Mouse (Mus musculus): ENCODE results near the gene Ccnd3.

Ccnd3 gene

DNA sequence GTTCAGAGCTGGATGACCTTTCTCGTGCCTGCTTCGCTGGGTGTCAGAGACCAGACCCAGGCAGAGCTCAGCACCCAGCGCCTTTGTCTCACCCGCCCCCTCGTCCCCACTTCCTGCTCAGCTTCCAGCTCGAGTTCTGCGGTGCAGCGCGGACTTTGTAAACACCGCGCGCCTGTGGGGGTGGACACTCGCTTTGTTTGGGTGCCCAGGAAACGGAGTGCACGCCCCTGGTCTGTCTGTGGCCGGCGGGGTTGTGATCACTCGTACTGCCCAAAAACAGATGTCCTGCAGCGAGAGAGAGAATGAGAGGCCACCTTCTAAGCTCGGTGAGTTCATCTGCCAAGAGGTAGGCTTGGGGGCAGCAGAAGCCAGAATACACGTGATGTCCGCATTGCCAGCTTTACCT lies at the start of gene Ccnd3:
Gene Ccnd3 (plus strand): TSS at position 111 of the 406 bp plus-strand sequence.
- peak; percentile 66 to 73 for DNase-seq (ENCODE audit: low spot score in 2 of 2)

DNA sequence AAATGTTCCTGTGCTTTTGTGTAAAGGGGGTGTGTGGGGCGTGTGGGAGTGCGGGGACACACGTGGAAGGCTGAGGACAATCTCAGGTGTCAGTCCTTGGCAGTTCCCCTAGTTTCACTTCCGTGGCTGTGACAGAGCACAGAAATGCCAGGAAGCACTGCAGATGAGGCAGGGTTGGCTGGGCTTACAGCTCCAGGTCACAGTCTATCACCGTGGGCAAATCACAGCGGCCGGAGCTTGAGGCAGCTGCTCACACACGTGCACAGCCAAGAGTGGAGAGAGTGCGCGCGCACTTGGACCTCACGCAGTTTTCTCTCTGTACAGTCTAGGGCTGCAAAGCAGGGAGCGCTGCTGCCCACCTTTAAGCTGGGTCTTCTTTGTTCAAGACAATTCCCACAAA lies 46.5 kb upstream of the Ccnd3 start:
- no peak for DNase-seq (ENCODE audit: low spot score in 2 of 2)

DNA sequence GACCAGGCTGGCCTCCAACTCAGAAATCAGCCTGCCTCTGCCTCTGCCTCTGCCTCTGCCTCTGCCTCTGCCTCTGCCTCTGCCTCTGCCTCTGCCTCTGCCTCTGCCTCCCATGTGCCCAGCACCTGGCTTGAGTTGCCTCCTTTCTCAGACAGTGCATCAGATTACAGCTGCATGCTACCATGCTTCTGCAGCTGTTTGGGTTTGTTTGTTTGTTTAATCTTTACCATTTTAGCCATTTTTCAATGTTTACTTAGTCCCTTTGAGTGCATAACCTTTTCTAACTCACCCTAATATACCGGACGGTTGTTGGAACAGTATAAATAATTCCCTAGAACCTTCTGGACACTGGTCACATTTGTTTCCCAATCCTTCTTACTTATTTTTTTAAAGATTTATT lies 45.9 kb upstream of the Ccnd3 start:
- DNase-seq (ENCODE audit: low spot score in 2 of 2), result no peak

DNA sequence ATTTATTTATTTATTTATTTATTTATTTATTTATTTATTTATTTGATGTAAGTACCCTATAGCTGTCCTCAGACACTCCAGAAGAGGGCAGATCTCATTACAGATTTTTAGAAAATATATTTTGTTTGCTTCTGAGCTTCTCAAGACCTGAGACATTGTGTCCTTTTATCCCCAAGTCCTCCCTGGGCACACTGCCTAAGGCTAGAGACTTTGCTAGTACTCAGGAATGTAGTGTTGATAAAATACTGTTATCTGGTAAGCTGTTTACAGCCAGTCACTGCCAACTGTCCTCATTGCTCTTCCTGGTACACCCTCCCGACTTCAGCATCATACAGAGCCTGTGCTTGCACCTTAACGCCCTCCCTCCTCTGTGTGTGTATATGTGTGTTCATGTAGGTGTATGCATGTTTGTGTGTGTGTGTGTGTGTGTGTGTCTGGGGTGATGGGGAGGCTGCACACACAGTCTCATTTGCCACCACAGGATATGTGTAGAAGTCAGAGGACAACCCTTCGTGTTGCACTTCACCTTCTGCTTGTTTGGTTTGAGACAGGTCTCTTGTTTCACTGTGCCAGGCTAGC lies 45.4 kb upstream of the Ccnd3 start:
- no peak for DNase-seq (ENCODE audit: low spot score in 2 of 2)

DNA sequence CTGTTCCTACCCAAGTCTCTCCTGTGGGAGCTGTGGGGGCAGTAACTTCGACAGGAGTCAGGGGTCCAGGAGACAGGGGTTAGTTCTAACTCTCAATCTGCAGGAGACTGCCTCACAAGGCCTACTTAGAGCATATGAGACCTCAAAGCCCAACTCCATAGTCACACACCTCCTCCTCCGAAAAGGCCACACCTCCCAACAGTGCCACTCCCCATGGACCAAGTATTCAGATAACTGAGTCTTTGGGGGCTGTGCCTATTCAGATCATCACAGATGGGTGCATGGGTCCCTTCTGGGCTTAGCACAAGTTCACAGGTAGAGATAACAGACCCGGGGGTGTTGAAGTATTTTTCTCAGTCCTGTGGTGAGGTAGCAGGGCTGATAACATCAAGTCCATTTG lies 43.2 kb upstream of the Ccnd3 start:
- DNase-seq (ENCODE audit: low spot score in 2 of 2), result no peak

DNA sequence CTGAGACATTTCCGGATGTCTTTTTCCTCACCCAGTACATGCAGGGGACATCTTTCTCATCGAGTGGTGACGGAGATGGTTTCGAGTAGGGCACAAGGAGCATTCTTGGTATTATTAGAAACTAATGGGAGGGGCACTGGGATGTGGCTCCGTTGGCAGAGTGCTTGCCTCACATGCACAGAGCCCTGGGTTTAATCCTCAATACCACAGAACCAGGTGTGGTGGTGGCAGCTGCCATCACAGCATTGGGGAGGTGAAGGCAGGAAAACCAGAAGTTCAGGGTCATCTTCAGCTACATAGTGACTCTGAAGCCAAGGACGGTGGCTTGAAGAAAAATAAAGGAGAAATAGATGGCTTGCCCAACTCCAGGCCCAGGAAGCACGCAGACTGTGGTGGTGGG lies 42.6 kb upstream of the Ccnd3 start:
- DNase-seq (ENCODE audit: low spot score in 2 of 2), result no peak

DNA sequence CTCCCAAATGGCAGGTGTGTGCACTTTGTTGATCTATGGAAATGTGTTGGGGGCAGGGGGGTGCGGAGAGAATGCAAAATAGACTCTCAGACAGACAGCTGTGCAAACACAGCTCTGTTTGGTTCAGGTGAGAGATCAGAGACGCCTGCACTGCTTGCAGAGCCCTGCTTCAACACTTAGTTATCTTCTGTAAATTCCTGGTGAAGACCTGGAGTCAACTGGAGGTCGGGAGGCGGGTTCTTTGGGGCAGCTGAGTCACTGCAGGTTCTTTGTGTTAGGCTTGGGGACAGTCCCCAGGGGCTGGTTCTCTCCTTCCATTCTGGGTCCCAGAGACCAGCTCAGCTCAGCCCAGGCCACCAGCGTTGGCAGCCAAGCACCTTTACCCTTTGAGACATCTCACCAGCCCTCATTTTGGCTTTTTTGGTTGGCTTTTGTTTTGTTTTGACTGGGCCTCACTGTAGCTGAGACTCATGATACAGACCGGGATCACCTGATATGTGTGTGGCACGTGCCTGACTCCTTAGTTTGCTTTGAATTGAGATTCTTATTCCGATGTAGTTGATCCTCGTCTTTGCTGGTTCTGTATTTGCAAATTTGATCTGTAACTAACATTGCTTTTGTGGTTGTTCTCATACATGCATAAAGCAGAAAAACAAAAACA lies 42.0 kb upstream of the Ccnd3 start:
- no peak for DNase-seq (ENCODE audit: low spot score in 2 of 2)

DNA sequence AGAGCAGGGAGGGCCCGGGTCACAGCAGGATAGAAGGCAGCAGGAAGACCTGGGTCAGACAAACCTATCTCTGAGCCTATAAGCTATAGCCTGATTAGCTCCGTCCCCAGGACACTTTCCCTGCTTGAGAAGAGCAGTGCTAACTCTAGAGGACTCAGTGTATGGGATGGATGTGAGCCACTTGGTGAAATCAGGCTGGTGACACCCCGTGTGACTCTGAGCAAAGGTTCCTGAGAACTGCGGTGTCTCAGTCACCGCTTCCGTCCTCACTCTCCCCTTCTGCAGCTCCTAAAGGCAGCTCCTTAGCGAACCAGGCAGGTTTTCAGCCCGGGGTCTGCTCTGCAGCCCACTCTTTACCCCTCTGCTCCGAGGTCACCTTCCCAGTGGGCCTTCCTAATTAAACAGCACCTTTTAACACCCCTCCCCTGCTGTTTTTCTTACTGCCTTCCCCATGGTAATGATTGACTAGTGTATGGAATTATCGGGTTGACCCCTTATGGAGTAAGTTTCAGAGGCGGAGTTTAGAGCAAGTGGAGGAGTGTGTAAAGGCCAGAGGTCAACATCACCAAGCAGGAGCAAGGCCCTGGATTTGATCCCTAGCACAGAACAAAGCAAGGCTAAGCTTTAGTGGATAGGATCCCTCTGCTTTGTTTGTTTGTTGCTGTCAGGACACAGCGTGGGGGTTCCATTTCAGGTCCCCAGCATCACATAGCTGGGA lies 40.4 kb upstream of the Ccnd3 start:
- DNase-seq (ENCODE audit: low spot score in 2 of 2), result no peak

DNA sequence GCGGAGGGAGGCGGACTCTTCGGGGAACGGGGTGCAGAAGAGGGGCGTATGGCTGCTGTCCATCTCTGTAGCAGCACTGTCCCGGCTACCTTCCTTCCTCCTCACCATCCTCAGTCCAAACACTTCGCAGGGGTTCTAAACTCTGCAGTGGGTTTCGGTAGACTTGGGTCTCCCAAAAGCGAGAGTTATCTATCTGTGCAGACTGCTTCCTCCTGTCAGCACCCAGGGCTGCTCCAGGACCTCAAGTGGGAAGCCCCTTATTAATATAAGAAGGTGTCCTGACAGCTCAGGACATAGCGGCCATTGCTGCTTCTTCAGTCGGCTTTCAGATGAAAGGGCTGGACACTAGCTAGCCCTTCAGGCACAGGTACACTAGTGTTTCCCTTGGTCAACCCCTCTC lies 39.8 kb upstream of the Ccnd3 start:
- no peak for DNase-seq (ENCODE audit: low spot score in 2 of 2)

DNA sequence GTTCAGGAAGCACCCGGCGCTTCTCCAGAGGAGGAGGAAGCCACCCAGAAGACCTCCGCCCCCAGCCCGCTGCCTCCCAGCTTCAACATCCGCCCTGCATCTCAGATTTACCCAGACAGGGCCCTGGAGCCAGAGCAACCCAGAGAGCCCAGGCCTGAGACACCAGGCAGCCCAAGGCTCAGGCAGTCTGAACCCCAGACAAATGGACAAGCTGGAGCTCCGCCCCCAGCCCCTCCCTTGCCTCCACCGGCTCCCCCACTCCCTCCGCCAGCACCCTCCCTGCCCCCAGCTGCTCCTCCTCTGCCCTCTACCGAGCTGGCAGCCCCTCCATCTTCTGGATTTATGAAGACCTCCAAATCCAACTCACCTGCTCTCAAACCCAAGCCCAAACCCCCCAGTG lies 38.6 kb upstream of the Ccnd3 start:
- no peak for DNase-seq (ENCODE audit: low spot score in 2 of 2)

DNA sequence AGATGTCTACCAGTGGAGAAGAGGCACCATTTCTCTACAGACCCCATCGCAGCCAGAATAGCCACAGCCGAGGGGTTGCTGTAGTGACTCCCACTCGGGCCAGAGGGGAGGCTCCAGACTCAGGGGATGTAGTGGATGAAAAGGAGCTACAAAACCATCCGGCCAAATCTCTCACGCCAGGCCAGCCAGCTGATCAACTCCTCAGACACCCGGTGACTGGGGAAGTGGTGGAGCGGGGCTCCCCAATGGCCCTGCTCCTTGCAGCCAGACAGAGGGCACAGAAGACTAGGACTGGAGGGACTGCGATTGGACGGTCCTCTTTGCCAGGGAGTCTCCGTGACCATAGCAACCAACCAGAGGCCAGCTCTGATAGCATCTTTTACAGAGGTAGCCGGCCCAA lies 37.2 kb upstream of the Ccnd3 start:
- DNase-seq (ENCODE audit: low spot score in 2 of 2), result no peak

DNA sequence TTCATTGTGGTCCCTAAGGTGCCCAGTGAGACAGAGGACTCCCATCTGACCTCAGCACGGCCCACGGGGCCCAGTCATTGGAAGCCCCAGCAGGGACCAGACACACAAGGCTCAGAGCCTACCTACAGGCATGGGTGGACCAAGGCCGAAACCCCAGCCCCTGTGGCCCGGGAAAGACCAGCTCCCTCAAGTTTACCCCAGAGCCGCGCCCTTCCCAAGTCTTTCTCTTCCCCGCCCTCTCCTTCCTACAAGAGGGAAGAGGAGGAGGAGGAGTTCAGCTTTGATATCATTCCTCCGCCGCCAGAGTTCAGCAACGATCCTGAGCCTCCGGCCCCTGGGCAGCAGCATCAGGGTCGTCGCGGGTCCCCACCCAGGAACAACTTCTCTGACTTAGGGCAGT lies 36.8 kb upstream of the Ccnd3 start:
- no peak for DNase-seq (ENCODE audit: low spot score in 2 of 2)

DNA sequence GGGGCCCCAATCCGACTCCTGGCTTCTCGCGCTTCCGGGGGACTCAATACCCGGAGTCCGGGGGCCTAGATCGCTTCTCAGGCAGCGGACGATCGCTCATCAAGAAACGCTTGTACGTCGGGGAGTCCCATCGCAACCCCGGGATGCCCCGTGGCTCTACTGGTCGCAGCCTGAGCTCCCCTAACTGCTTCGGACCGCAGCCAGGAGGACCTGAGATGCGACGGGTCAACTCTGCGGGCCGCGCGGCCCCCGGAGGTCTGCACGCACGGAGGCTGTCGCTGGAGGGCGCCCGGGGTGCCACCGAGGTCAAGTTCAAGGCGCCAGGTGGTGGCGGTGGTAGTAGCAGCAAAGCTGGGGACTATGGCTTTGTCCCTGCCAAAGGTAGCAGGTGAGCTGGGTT lies 36.4 kb upstream of the Ccnd3 start:
- peak in 1 of 2 experiments; percentile 15 for DNase-seq (ENCODE audit: low spot score in 2 of 2)

DNA sequence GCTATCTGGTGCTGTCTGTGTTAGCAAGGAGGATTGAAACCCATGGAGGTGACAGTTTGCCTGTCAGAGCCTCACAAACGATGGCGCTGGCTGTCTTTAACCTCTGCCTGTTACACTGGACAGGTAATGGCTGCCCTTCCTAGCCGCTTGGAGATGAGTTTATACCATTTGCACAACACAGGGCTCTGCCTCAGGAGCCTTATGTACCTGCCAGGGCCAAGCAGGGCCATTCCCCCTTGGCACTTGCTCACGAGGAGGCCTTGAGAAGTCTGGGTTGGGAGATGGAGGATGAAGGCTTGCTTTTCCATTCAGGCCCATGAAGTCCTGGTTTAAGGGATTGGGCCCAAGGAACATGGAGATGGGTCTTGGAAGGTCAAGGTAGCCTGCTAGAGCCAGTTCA lies 35.2 kb upstream of the Ccnd3 start:
- DNase-seq (ENCODE audit: low spot score in 2 of 2), result no peak

DNA sequence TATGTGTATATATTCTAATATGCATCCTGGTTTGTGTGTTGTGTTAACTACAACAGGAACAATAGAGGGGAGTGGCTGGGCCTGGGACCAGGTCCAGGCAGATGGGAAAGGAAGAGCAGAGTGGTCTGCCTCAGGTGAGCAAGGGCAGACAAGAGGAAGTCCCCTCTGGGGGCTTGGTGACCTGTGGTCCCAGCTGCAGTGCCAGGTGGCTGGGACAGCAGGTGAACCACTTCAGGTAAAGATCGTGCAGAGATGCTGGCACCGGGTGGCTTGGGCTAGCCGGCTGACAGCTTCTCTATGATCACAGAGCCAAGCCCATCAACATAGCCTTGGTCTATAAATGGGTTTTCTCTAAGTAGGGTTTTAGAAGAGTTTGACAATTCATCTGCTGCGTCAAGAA lies 34.7 kb upstream of the Ccnd3 start:
- no peak for DNase-seq (ENCODE audit: low spot score in 2 of 2)

DNA sequence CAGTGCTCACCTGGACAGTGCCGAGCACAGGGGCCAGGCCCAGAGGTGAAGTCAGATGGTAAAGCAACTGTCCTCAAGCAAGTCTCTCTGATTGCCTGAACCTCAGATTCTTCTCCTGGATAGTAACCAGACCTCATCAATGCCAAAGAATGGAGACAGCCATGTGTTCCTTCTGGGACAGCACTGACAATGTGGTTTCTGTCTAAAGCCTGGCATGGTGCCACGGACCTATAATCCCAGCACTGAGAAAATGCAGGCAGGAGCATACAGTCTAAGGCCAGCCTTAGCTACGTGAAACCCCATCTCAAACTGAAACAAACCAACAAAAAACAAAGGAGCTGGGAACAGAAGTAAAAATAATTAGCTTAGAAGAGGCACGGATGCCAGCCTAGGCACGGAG lies 34.2 kb upstream of the Ccnd3 start:
- no peak for DNase-seq (ENCODE audit: low spot score in 2 of 2)

DNA sequence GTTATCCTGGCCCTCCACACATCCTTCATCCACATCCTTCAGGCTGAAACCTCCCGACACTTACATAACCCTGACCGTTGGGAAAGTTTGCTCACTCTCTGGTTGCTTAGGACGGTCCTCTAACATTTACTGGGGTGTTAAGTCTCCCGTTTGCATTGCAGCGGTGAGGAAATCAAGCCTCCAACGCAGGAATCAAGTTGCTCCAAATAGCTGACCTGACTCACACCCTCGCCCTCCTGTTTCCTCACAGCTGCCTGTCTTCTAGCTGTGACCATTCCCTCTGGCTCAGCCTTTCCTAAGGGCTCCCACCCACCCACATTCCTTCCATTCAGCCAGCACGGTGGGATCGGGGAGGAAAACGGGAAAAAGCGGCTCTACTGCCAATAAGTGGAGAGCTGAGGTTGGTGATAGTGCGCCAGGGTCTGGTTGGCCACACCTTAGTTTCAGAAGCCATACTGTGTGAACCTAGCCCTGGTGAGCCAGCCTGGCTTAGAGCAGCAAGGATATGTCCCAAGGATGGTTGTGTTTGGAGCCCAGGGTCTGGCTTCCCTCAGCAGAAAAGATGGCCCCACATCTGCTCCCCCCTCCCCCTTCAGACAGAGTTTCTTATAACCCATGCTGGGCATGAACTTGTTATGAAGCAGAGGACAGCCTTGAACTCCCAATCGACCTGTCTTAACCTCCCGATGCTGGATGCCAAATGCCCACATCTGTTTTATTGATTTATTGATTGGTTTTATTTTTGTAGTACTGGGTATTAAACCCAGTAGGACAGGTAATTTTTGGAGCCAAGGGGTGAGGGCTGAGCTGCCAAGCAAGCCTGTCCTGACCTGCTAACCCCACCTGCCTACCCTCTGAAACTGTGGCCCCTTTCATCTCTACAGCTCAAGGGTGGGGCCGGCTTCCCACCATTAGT lies 32.2 kb upstream of the Ccnd3 start:
- DNase-seq (ENCODE audit: low spot score in 2 of 2), result no peak

DNA sequence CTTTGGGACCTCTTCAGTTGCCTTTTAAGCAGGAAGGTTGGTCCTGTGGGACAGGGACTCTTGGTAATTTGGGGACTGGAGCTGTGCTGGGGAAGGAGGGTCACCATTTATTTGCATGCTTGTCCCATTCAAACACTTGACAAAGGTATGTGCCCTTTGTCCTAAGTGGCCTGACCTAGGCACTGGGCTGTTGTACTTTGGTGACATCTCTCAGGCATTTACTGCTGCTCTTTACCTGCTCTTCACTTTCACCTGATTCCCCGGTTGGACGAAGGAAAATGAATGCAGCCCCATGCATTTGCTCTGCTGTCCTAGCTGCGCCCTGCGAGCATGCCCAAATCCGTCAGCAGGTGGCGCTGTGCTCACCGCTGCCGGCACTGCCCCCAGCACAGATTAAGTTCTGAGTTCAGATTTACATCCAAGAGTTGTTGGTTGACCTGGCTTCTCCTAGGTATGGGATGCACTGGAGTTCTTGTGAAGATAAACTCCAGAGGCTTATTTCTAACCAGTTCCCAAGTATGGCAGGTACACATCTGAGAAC lies 31.3 kb upstream of the Ccnd3 start:
- peak; percentile 36 to 61 for DNase-seq (ENCODE audit: low spot score in 2 of 2)

DNA sequence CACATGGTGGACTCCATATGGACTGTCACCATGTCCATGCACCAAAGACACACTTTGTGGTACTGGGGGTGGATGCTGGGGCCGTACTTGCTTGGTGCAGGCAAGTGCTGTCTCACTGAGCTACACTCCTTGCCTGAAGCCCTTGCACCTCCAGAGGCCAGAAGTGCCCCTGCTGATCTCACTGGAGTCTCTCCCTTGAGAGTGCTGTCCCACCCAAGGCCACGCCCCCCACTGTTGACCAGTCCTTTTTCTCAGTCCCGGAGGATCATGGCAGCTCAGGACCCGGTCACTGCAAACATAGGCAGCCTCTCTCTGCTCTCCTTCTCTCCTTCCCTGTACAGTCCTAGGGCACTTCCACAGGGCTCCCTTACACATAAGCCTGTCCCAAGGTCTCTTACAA lies 30.6 kb upstream of the Ccnd3 start:
- DNase-seq (ENCODE audit: low spot score in 2 of 2), result no peak

DNA sequence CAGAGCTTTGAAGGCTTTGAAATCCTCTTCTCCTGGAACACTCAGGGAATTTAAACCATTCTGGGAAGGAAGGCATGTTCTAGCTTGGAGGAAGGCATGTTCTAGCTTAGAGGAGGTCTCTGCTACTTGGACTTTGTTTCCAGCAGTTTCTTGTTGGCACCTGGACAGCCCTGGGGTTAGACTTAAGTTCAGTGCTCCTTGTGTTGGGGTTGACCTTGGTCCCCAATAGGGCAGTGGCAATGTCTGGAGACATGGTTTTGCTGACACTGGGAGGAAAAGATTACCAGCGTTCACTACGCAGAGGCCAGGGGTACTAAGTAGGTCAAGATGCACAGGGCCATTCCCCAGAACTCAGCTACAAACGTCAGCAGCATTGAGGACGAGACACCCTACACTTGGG lies 29.7 kb upstream of the Ccnd3 start:
- DNase-seq (ENCODE audit: low spot score in 2 of 2), result no peak

DNA sequence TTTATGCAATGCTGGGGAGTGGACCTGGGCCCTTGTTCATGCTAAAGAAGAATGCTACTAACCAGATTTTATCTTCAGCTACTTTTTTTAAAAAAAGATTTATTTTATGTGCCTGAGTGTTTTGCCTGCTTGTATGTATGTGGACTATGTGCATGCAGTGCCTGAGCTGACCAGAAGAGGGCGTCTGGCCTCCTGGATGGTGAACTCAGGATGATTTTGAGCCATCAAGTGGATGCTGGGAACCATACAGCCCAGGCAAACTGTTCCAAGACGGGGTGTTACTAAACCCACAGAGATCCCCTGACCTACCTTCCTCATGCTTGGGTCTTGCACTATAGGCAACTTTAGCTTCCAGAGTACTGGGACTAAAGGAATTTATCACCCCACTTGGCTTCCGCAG lies 29.1 kb upstream of the Ccnd3 start:
- peak in 1 of 2 experiments; percentile 33 for DNase-seq (ENCODE audit: low spot score in 2 of 2)

DNA sequence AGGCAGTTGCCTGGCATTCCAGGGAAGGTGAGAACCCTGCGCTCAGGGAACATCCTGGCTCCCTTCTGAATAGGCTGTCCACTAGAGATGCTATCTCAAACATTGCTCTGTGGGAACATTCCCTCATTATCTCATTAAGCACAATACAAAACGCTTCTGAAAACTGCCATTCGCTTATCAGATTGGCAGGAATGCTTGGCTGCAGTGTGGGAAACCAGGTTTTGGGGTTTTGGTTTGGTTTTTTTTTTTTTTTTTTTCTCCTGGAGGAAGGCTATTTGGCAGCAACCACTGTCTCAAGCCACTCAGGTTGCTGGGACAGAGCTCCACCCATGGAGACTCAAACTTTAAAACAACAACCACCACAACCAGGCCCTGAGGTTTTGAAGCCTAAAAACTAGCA lies 25.0 kb upstream of the Ccnd3 start:
- no peak for DNase-seq (ENCODE audit: low spot score in 2 of 2)
